Mouse (Mus musculus) granulocyte monocyte progenitor cell, adult 5-6 weeks (primary cell): ENCODE data around the gene Gm28038. TPM values are rescaled to one million over a fixed set of nuclear protein-coding genes. Genes with fewer than 3 reads are reported as not detected.

ENCODE experiments used
- ATAC-seq: replicated peaks from 2 replicates; pipeline ENCODE4 v1.8.0; 2016; ENCODE audit warnings: mild to moderate bottlenecking, moderate TSS enrichment, inconsistent platforms; ENCODE audit not compliant: poor library complexity, severe bottlenecking
- total RNA-seq, 2 experiments: library from RNA; stranded (forward) in 1 of 2; stranded (reverse) in 1 of 2; fragments of 200-712, 200-1000 nt in 1 of 2; fragments of >200 nt in 1 of 2; fragmentation: Nextera tagmentation in 1 of 2; gene quantifications; 2 replicates each; pipeline ENCODE4 v1.2.3; 2014 to 2017

The Gm28038 gene
- total RNA-seq, 2 experiments from 2014 or later: 19.1 TPM; not detected in 1

DNA sequence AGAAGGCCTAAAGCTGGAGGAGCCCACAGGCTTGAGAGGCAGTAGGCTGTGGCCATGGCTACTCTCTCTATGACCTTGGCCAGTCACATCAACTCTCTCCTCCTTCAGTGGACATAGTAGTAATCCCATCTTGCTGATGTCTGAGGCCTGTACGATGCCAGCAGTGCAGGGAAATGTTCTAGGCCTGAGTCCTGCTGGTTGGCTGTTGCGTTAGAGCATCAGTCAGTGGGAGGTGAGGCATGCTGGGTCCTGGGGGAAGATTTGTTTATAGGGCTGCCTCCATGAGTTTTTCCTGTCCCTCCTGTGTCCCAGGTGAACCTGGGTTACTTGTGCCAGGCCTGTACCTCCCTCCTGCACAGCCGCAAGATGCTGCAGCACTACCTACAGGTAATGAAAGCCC, 61.2 kb downstream of the Gm28038 start:
- ATAC-seq: no peak

DNA sequence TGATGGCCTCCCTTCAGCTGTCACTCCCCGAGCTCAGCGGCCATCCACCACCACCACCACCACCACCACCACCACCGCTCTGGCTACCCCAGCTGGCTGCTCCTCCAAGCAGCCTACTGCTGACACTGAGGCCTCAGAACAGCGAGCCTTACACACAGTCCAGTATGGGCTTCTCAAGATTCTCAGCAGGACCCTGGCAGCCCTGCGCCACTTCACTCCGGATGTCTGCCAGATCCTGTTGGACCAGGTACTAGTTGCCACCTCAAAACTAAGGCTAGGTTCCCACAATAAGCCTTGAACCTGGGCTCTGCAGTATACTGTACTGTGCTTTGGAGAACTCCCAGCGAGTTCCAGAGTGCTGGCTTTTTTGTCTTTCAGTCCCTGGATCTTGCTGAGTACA, 61.7 kb downstream of the Gm28038 start:
- no peak for ATAC-seq

DNA sequence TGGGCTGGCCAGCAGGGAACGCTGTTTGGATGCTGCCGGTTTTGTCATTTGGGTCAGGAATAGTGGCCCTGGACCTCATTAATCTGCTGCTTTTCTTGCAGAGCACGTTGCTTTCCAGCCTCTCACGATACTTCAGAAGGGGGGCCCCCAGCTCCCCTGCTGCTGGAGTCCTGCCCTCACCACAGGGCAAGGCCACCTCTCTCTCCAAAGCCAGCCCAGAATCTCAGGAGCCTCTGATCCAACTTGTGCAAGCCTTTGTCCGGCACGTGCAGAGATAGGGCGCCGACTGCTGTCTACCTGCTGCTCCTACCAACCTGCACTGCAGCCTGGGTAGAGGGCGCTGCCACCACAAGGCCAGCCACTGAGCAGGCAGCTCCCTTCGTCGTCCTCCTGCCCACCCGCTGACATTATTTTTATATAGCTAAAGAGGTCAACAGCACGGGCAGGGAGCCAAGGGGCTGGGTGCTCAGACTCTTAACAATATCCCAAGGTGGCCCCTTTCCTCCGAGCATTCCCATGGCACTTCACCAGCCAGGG, 62.8 kb downstream of the Gm28038 start:
- no peak for ATAC-seq

DNA sequence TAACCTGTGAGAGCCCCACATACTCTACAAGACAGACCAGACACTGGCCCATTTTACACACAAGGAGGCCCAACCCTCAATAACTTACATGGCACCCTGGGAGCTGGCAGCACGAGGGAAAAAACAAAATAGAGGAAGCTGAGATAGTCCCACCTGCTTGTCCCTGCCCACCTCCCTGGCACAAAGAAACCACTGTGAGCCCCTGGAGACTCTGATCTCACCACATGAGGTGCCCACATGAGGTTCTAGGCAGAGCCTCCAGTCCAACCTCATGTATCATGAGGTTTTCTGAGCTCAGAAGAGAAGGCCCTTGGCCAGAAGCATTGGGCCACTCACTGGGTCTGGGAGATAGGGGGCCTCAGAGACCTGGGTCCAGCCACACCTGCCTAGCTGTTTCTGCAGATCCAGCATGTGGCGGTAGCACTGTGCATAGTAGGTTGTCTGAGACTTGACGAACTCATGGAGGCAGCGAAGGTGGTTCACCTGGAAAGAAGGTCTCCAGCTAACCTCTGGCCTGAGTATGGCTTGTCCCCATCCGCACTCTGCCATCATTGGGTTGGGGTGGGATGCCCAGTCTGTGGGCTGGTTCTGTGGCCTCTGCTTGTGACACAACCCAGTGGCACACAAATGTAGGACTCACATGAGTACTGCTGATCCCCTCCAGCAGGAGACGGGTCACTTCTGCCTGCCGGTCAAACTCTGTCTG, 65.3 kb downstream of the Gm28038 start:
- ATAC-seq: no peak

DNA sequence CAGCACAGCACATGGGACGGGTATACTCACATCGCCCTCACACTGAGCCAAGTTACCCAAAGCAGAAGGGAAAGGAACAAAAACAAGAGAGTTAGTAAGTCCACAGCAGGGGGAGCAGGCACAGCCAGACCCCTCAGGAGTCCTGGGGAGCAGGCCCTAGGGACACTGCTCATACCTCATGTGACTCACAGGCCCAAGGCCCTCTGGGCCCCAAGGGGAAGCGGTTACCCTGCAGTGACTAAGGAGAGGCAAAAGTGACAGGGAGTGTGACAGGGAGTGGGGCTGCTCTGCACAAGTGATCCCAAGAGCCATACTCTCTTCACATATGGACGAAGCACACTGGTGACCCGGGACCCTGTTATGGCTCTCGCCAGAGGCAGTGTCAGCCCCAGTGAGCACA, 68.4 kb downstream of the Gm28038 start:
- ATAC-seq: no peak

Other genes starting within 250 kb of the Gm28038 start
- gene Wdr34, start 232.2 kb upstream of the Gm28038 start, total RNA-seq (2014; fragmentation: Nextera tagmentation): 21.9 and 23.1 TPM in 2 replicates
- gene Wdr34, start 232.2 kb upstream of the Gm28038 start, total RNA-seq (2017): 11.5 and 14.1 TPM in 2 replicates
- gene Set, start 223.7 kb upstream of the Gm28038 start, total RNA-seq (2014; fragmentation: Nextera tagmentation): 415 and 437 TPM in 2 replicates
- 2,035 and 2,054 TPM in 2 replicates for gene Set, start 223.7 kb upstream of the Gm28038 start, total RNA-seq (2017)
- gene Pkn3, start 203.4 kb upstream of the Gm28038 start, total RNA-seq (2014; fragmentation: Nextera tagmentation): 10.1 and 13.1 TPM in 2 replicates
- 4.6 and 14.9 TPM in 2 replicates for gene Pkn3, start 203.4 kb upstream of the Gm28038 start, total RNA-seq (2017)
- gene Zdhhc12, start 187.4 kb upstream of the Gm28038 start, total RNA-seq (2014; fragmentation: Nextera tagmentation): 21.5 and 24.1 TPM in 2 replicates
- 11.0 and 20.7 TPM in 2 replicates for gene Zdhhc12, start 187.4 kb upstream of the Gm28038 start, total RNA-seq (2017)
- 18.3 and 22.7 TPM in 2 replicates for gene Zer1, start 156.5 kb upstream of the Gm28038 start, total RNA-seq (2014; fragmentation: Nextera tagmentation)
- 8.5 and 10.6 TPM in 2 replicates for gene Zer1, start 156.5 kb upstream of the Gm28038 start, total RNA-seq (2017)
- gene Tbc1d13, start 147.3 kb upstream of the Gm28038 start, total RNA-seq (2014; fragmentation: Nextera tagmentation): 65.9 and 83.5 TPM in 2 replicates
- gene Tbc1d13, start 147.3 kb upstream of the Gm28038 start, total RNA-seq (2017): 42.2 and 49.2 TPM in 2 replicates
- gene Endog, start 109.5 kb upstream of the Gm28038 start, total RNA-seq (2014; fragmentation: Nextera tagmentation): 5.0 and 7.9 TPM in 2 replicates
- gene Endog, start 109.5 kb upstream of the Gm28038 start, total RNA-seq (2017): 3.2 and 8.3 TPM in 2 replicates
- gene Spout1, start 102.6 kb upstream of the Gm28038 start, total RNA-seq (2014; fragmentation: Nextera tagmentation): 40.2 and 58.2 TPM in 2 replicates
- gene Spout1, start 102.6 kb upstream of the Gm28038 start, total RNA-seq (2017): 44.3 and 49.7 TPM in 2 replicates
- gene Kyat1, start 75.2 kb upstream of the Gm28038 start, total RNA-seq (2014; fragmentation: Nextera tagmentation): 2.6 and 12.8 TPM in 2 replicates
- gene Kyat1, start 75.2 kb upstream of the Gm28038 start, total RNA-seq (2017): 4.7 and 8.5 TPM in 2 replicates
- gene Lrrc8a, start 43.3 kb upstream of the Gm28038 start, total RNA-seq (2014; fragmentation: Nextera tagmentation): 5.8 and 6.6 TPM in 2 replicates
- 5.3 and 8.7 TPM in 2 replicates for gene Lrrc8a, start 43.3 kb upstream of the Gm28038 start, total RNA-seq (2017)
- not detected in 2 replicates for gene Gm28035, start 40.5 kb upstream of the Gm28038 start, total RNA-seq (2014; fragmentation: Nextera tagmentation)
- gene Gm28035, start 40.5 kb upstream of the Gm28038 start, total RNA-seq (2017): not detected in 2 replicates
- gene Phyhd1, start 14.8 kb upstream of the Gm28038 start, total RNA-seq (2014; fragmentation: Nextera tagmentation): 0.99 and 1.2 TPM in 2 replicates
- 0.22 and 1.5 TPM in 2 replicates for gene Phyhd1, start 14.8 kb upstream of the Gm28038 start, total RNA-seq (2017)
- 6.1 and 7.5 TPM in 2 replicates for gene Dolk, start 5.3 kb downstream of the Gm28038 start, total RNA-seq (2014; fragmentation: Nextera tagmentation)
- gene Dolk, start 5.3 kb downstream of the Gm28038 start, total RNA-seq (2017): 12.1 and 15.1 TPM in 2 replicates
- gene Nup188, start 5.4 kb downstream of the Gm28038 start, total RNA-seq (2014; fragmentation: Nextera tagmentation): 37.5 and 51.5 TPM in 2 replicates
- gene Nup188, start 5.4 kb downstream of the Gm28038 start, total RNA-seq (2017): 21.0 and 27.0 TPM in 2 replicates
- gene Sh3glb2, start 78.3 kb downstream of the Gm28038 start, total RNA-seq (2014; fragmentation: Nextera tagmentation): 32.3 and 47.4 TPM in 2 replicates
- 23.1 and 41.1 TPM in 2 replicates for gene Sh3glb2, start 78.3 kb downstream of the Gm28038 start, total RNA-seq (2017)
- 6.8 and 13.5 TPM in 2 replicates for gene Miga2, start 83.2 kb downstream of the Gm28038 start, total RNA-seq (2014; fragmentation: Nextera tagmentation)
- 7.0 and 7.3 TPM in 2 replicates for gene Miga2, start 83.2 kb downstream of the Gm28038 start, total RNA-seq (2017)
- gene Dolpp1, start 111.2 kb downstream of the Gm28038 start, total RNA-seq (2014; fragmentation: Nextera tagmentation): 13.4 and 17.5 TPM in 2 replicates
- 19.1 and 29.6 TPM in 2 replicates for gene Dolpp1, start 111.2 kb downstream of the Gm28038 start, total RNA-seq (2017)
- 18.1 and 35.3 TPM in 2 replicates for gene Crat, start 134.8 kb downstream of the Gm28038 start, total RNA-seq (2014; fragmentation: Nextera tagmentation)
- gene Crat, start 134.8 kb downstream of the Gm28038 start, total RNA-seq (2017): 7.1 and 14.7 TPM in 2 replicates
- 127 and 167 TPM in 2 replicates for gene Ptpa, start 135.0 kb downstream of the Gm28038 start, total RNA-seq (2014; fragmentation: Nextera tagmentation)
- 58.5 and 61.0 TPM in 2 replicates for gene Ptpa, start 135.0 kb downstream of the Gm28038 start, total RNA-seq (2017)
- not detected in 2 replicates for gene Ier5l, start 193.2 kb downstream of the Gm28038 start, total RNA-seq (2014; fragmentation: Nextera tagmentation)
- gene Ier5l, start 193.2 kb downstream of the Gm28038 start, total RNA-seq (2017): 0.56 and 3.2 TPM in 2 replicates